Comparison of ENCODE assay signal across 25 mouse cellular contexts in genomic region chr9:71337425-71337824, GRCm38 (mm10).
DNase-seq lines count a peak whose midpoint lies in the region; ATAC-seq and TF ChIP-seq lines count a peak whose summit lies in the region.
"Had no signal": no experiment of that assay in that cellular context is flagged by ENCODE, and none has a peak within 500 bp of the region (broad histone marks: within the 10 kb centered on the region; RNA-seq: fewer than 3 reads in every experiment).

No protein-coding gene starts in this region.

- no peak overlapping the region for H3K4me3 ChIP-seq in heart, embryonic 10.5 days
- H3K4me3 ChIP-seq in limb, embryonic 14.5 days (replicated peaks; ENCODE audit: low read length): no peak overlapping the region
- H3K4me3 ChIP-seq in stomach, postnatal 0 days (ENCODE audit: low read depth, low read length): no peak overlapping the region
- H3K4me3 ChIP-seq: forebrain, embryonic 12.5 days; heart, embryonic 12.5 days; hindbrain, embryonic 12.5 days; left cerebral cortex, adult 2 months; limb, embryonic 15.5 days; lung, embryonic 15.5 days had no signal

- H3K27ac ChIP-seq in heart, embryonic 10.5 days: no peak overlapping the region
- no peak overlapping the region for H3K27ac ChIP-seq in limb, embryonic 14.5 days (replicated peaks; ENCODE audit: low read depth, low read length)
- H3K27ac ChIP-seq in stomach, postnatal 0 days (replicated peaks): no peak overlapping the region
- H3K27ac ChIP-seq: forebrain, embryonic 12.5 days; hindbrain, embryonic 12.5 days; left cerebral cortex, adult 2 months; limb, embryonic 15.5 days; liver, embryonic 14.5 days; lung, embryonic 15.5 days had no signal

- no peaks in the 10 kb centered on the region for H3K9me3 ChIP-seq in heart, embryonic 10.5 days
- H3K9me3 ChIP-seq in limb, embryonic 14.5 days (ENCODE audit: control insufficient read depth, low read length): no peaks in the 10 kb centered on the region
- no peaks in the 10 kb centered on the region for H3K9me3 ChIP-seq in stomach, postnatal 0 days (ENCODE audit: control insufficient read depth, low read length)
- H3K9me3 ChIP-seq: forebrain, embryonic 12.5 days; heart, embryonic 12.5 days; hindbrain, embryonic 12.5 days; limb, embryonic 15.5 days; lung, embryonic 15.5 days had no signal

- no peaks in the 10 kb centered on the region for H3K36me3 ChIP-seq in heart, embryonic 10.5 days
- no peaks in the 10 kb centered on the region for H3K36me3 ChIP-seq in limb, embryonic 14.5 days (ENCODE audit: control insufficient read depth, insufficient read depth, low read length)
- H3K36me3 ChIP-seq in stomach, postnatal 0 days (ENCODE audit: control insufficient read depth, insufficient read depth, low read length): no peaks in the 10 kb centered on the region
- H3K36me3 ChIP-seq: forebrain, embryonic 12.5 days; heart, embryonic 12.5 days; hindbrain, embryonic 12.5 days; limb, embryonic 15.5 days; lung, embryonic 15.5 days had no signal

- 78% methylated on average over 3 of the region's 3 CpGs for WGBS in heart, embryonic 10.5 days
- 20% methylated on average over 3 of the region's 3 CpGs for WGBS in limb, embryonic 14.5 days
- WGBS in stomach, postnatal 0 days: 85% methylated on average over 3 of the region's 3 CpGs

- no peak for TF ChIP-seq CTCF in stomach, postnatal 0 days (IDR thresholded peaks at IDR 0.05; ENCODE audit: low read depth)

- intact Hi-C loops in left cerebral cortex, postnatal 4 days (cut with DNase I): no loop called here

- TF ChIP-seq POLR2A in limb, embryonic 14.5 days (IDR thresholded peaks at IDR 0.05; ENCODE audit: borderline replicate concordance, extremely low read depth, insufficient read depth, insufficient read length): no peak

- peak; percentile 92 for DNase-seq in heart, adult 11 months
- no peak for DNase-seq in heart, embryonic 10.5 days (ENCODE audit: low spot score)
- DNase-seq in embryo, embryonic 10.5 days (ENCODE audit: low spot score): peak; percentile 64
- peak; percentile 93 for DNase-seq in forelimb bud, embryonic 11.5 days (ENCODE audit: low read depth, low spot score)
- peak; percentile 49 for DNase-seq in limb, embryonic 14.5 days (ENCODE audit: low spot score)
- no peak for DNase-seq in left cerebral cortex, postnatal 4 days
- DNase-seq in spleen, adult 18-20 months: no peak
- DNase-seq in stomach, postnatal 0 days (ENCODE audit: low spot score): no peak
- DNase-seq: cerebellum, adult 11 months; cerebellum, postnatal 10 days; gastrocnemius, postnatal 10 days; heart, postnatal 10 days; kidney, adult 2 months; kidney, postnatal 10 days; lung, postnatal 4 days; right cerebral cortex, postnatal 14 days had no signal

- ATAC-seq in limb, embryonic 14.5 days (ENCODE audit: low FRiP score, low read depth): peak; percentile 81
- no peak for ATAC-seq in stomach, postnatal 0 days (ENCODE audit: low FRiP score, low TSS enrichment)
- ATAC-seq: CD4-positive, CD25-positive, alpha-beta regulatory T cell, adult 4 months had no signal

- TF ChIP-seq EP300 in stomach, postnatal 0 days (optimal IDR thresholded peaks at IDR 0.05): no peak

- H3K4me2 ChIP-seq in limb, embryonic 14.5 days (replicated peaks; ENCODE audit: low read depth, low read length, severe bottlenecking): no peak overlapping the region
- H3K4me2 ChIP-seq in stomach, postnatal 0 days (replicated peaks; ENCODE audit: low read depth): no peak overlapping the region
- H3K4me2 ChIP-seq: forebrain, embryonic 12.5 days; heart, embryonic 12.5 days; hindbrain, embryonic 12.5 days; limb, embryonic 15.5 days; lung, embryonic 15.5 days; midbrain, embryonic 11.5 days had no signal

- no peak overlapping the region for H3K9ac ChIP-seq in limb, embryonic 14.5 days (ENCODE audit: low read depth, low read length, severe bottlenecking)
- no peak overlapping the region for H3K9ac ChIP-seq in stomach, postnatal 0 days (ENCODE audit: low read length)
- H3K9ac ChIP-seq: forebrain, embryonic 12.5 days; heart, embryonic 12.5 days; hindbrain, embryonic 12.5 days; limb, embryonic 15.5 days; liver, embryonic 14.5 days; lung, embryonic 15.5 days had no signal

- H3K27me3 ChIP-seq in heart, embryonic 10.5 days (ENCODE audit: insufficient read depth, poor library complexity, severe bottlenecking): no peaks in the 10 kb centered on the region
- no peaks in the 10 kb centered on the region for H3K27me3 ChIP-seq in limb, embryonic 14.5 days (ENCODE audit: control insufficient read depth, insufficient read depth, low read length)
- H3K27me3 ChIP-seq in stomach, postnatal 0 days (ENCODE audit: control insufficient read depth, insufficient read depth, low read length): no peaks in the 10 kb centered on the region
- H3K27me3 ChIP-seq: forebrain, embryonic 12.5 days; lung, embryonic 15.5 days had no signal

- H3K4me1 ChIP-seq in heart, embryonic 10.5 days: peaks cover 6% of the 10 kb centered on the region; the same call in 1 of the 2 replicates
- peaks cover 13% of the 10 kb centered on the region for H3K4me1 ChIP-seq in limb, embryonic 14.5 days (ENCODE audit: control insufficient read depth, insufficient read depth, low read length)
- H3K4me1 ChIP-seq in stomach, postnatal 0 days (replicated peaks; ENCODE audit: control insufficient read depth, insufficient read depth): no peaks in the 10 kb centered on the region
- H3K4me1 ChIP-seq: forebrain, embryonic 12.5 days; hindbrain, embryonic 12.5 days; lung, embryonic 15.5 days had no signal

Comparison
In these comparisons a context has a peak if more than half of its experiments do, and no peak if none do; other contexts are left out.
1. DNase-seq: peak in heart, adult 11 months (single experiment), embryo, embryonic 10.5 days (single experiment), forelimb bud, embryonic 11.5 days (single experiment) and limb, embryonic 14.5 days (single experiment); none in heart, embryonic 10.5 days (single experiment), left cerebral cortex, postnatal 4 days (single experiment), spleen, adult 18-20 months (0 of 2) and stomach, postnatal 0 days (single experiment).